Mouse (Mus musculus): Measurements from ENCODE around the gene 0610037L13Rik. TPM values are rescaled to one million over a fixed set of nuclear protein-coding genes. Genes with fewer than 3 reads are reported as not detected.
A peak's percentile ranks its signal among the peaks of the same experiment; 100 is the strongest.

The 0610037L13Rik gene
- total and polyA plus RNA-seq, 3 experiments: 40.7 to 54.3 (median 43.8) TPM

GRCm38 (mm10) chr4:107879254-107880050 is 10.2 kb upstream of the 0610037L13Rik start, which contains the start of gene Magoh:
Magoh (plus strand) TSS chr4:107879755.
- H3K4me3 ChIP-seq (replicated peaks in 1 of 3; ENCODE audit: low read depth in 2 of 3, low read length in 2 of 3, poor library complexity in 1 of 3): peak within 1 kb of the TSS; percentile 93 to 95 (median 93)
- peak within 1 kb of the TSS; percentile 42 for H3K27ac ChIP-seq (ENCODE audit: insufficient read depth, low read depth)
- in situ Hi-C loops (cut with MboI; ENCODE audit: low pct_ligation_motif_present, low pct_unique_long_range_greater_than_20kb, low sequenced_read_pairs) (no loop called here), dilution Hi-C loops (cut with MboI; ENCODE audit: extremely low pct_ligation_motif_present, extremely low pct_unique_long_range_greater_than_20kb, low sequenced_read_pairs) (no loop called here)
- TF ChIP-seq CHD2 (IDR thresholded peaks at IDR 0.05; ENCODE audit: low read length) (peak; percentile 90), E2F4 (IDR thresholded peaks at IDR 0.05; ENCODE audit: insufficient replicate concordance, low read depth, low read length) (peak; percentile 97), SMC3 (IDR thresholded peaks at IDR 0.05; ENCODE audit: low read depth, low read length) (no peak), EP300 (IDR thresholded peaks at IDR 0.05; ENCODE audit: low read length) (no peak), KAT2A (IDR thresholded peaks at IDR 0.05; ENCODE audit: insufficient replicate concordance, low read length) (peak; percentile 89; the same call in 1 of the 2 replicates), IRF4 (IDR thresholded peaks at IDR 0.05; ENCODE audit: low read depth, low read length) (peak; percentile 34; the same call in 1 of the 2 replicates), TBP (conservative IDR thresholded peaks at IDR 0.05; ENCODE audit: low read depth, low read length) (peak; percentile 95), NRF1 (IDR thresholded peaks at IDR 0.05; ENCODE audit: low read depth, low read length) (0 out of 2 replicates have a peak, but pooled peaks have one; percentile 21), PAX5 (IDR thresholded peaks at IDR 0.05; ENCODE audit: low read length) (no peak), POLR2AphosphoS2 (IDR thresholded peaks at IDR 0.05; ENCODE audit: low read depth, low read length) (0 out of 2 replicates have a peak, but pooled peaks have one; percentile 70), POLR2A (IDR thresholded peaks at IDR 0.05; ENCODE audit: low read depth, low read length) (peak; percentile 94), UBTF (IDR thresholded peaks at IDR 0.05; ENCODE audit: low read depth, low read length) (no peak), NELFE (IDR thresholded peaks at IDR 0.05; ENCODE audit: low read depth, low read length) (peak; percentile 92), JUND (conservative IDR thresholded peaks at IDR 0.05; ENCODE audit: low read depth, low read length) (no peak), MAX (IDR thresholded peaks at IDR 0.05; ENCODE audit: low read length) (no peak; the same call in 1 of the 2 replicates), HCFC1 (IDR thresholded peaks at IDR 0.05; ENCODE audit: low read depth, low read length) (peak; percentile 91), RAD21 (IDR thresholded peaks at IDR 0.05; ENCODE audit: low read depth, low read length) (no peak), ZMIZ1 (IDR thresholded peaks at IDR 0.05; ENCODE audit: low read depth, low read length) (peak; percentile 78), GABPA (IDR thresholded peaks at IDR 0.05; ENCODE audit: insufficient replicate concordance, low read depth, low read length) (peak; percentile 74), MXI1 (IDR thresholded peaks at IDR 0.05; ENCODE audit: low read depth, low read length) (peak; percentile 83), MAZ (IDR thresholded peaks at IDR 0.05; ENCODE audit: low read depth, low read length) (0 out of 2 replicates have a peak, but pooled peaks have one; percentile 28), ELF1 (IDR thresholded peaks at IDR 0.05; ENCODE audit: low read depth, low read length) (peak; percentile 81), TCF12 (IDR thresholded peaks at IDR 0.05; ENCODE audit: low read depth, low read length) (peak; percentile 82), RCOR1 (conservative IDR thresholded peaks at IDR 0.05; ENCODE audit: low read depth, low read length) (0 out of 2 replicates have a peak, but pooled peaks have one; percentile 27), SIN3A (IDR thresholded peaks at IDR 0.05; ENCODE audit: low read length) (peak; percentile 99), ETS1 (conservative IDR thresholded peaks at IDR 0.05; ENCODE audit: low read depth, low read length) (peak; percentile 20; the same call in 1 of the 2 replicates), ZC3H11A (IDR thresholded peaks at IDR 0.05; ENCODE audit: low read depth, low read length) (no peak), ZNF384 (IDR thresholded peaks at IDR 0.05; ENCODE audit: low read depth, low read length) (no peak)
- peaks cover 21 to 36% of the 10 kb centered on the region in 2 experiments for H3K36me3 ChIP-seq (replicated peaks in 1 of 2; ENCODE audit: control insufficient read depth in 1 of 2, insufficient read depth in 1 of 2, low read length in 1 of 2)
- H3K4me1 ChIP-seq (ENCODE audit: control insufficient read depth in 1 of 2, insufficient read depth in 2 of 2): peaks cover 0 to 23% of the 10 kb centered on the region in 2 experiments; a peak in 2 of 4 replicates
- H3K79me2 ChIP-seq (replicated peaks; ENCODE audit: control insufficient read depth, extremely low read depth, insufficient read depth, poor library complexity, severe bottlenecking): peaks cover 23% of the 10 kb centered on the region
- H3K27me3 ChIP-seq (replicated peaks): no peaks in the 10 kb centered on the region
- DNase-seq (ENCODE audit: extremely low read depth): peak; percentile 97
- peak within 1 kb of the TSS; percentile 95 for H3K4me2 ChIP-seq (ENCODE audit: insufficient read depth, low read depth, poor library complexity, severe bottlenecking)
- H3K9ac ChIP-seq (ENCODE audit: insufficient read depth, low read depth): peak within 1 kb of the TSS; percentile 89
- H3K9me3 ChIP-seq (replicated peaks; ENCODE audit: low read length): no peaks in the 10 kb centered on the region

Data from CH12.LX (cell line).